Mouse (Mus musculus) heart, embryonic 11.5 days (tissue): ENCODE measurements around the gene Erich3. TPM values are rescaled to one million over a fixed set of nuclear protein-coding genes. Genes with fewer than 3 reads are reported as not detected.
A peak's percentile ranks its signal among the peaks of the same experiment; 100 is the strongest.

ENCODE experiments used
- ATAC-seq: fragments of 200-750 bp; cut with Nextera tagmentation; replicated peaks from 2 replicates; pipeline ENCODE4 v1.8.0; 2017; ENCODE audit warnings: moderate library complexity; ENCODE audit not compliant: insufficient number of reproducible peaks, low FRiP score, low TSS enrichment
- H3K27ac ChIP-seq: fragments of 300-500 bp; sonication (generic); 2 replicates; pipeline ENCODE4 v1.5.1; 2014; ENCODE audit warnings: mild to moderate bottlenecking, low read depth, low read length
- H3K27me3 ChIP-seq: fragments of 300-500 bp; sonication (generic); 2 replicates; pipeline ENCODE4 v1.6.1; 2014; ENCODE audit warnings: mild to moderate bottlenecking, low read length, mixed read lengths; ENCODE audit not compliant: control insufficient read depth, insufficient read depth
- H3K36me3 ChIP-seq: fragments of 300-500 bp; sonication (generic); 2 replicates; pipeline ENCODE4 v1.6.1; 2014; ENCODE audit warnings: mild to moderate bottlenecking, low read length, moderate library complexity, mixed read lengths; ENCODE audit not compliant: control insufficient read depth, insufficient read depth
- H3K4me1 ChIP-seq: fragments of 300-500 bp; sonication (generic); 2 replicates; pipeline ENCODE4 v1.6.1; 2014; ENCODE audit warnings: low read length; ENCODE audit not compliant: control insufficient read depth, insufficient read depth
- H3K4me2 ChIP-seq: fragments of 300-500 bp; sonication (generic); 2 replicates; pipeline ENCODE4 v1.6.1; 2014; ENCODE audit warnings: mild to moderate bottlenecking, moderate library complexity
- H3K4me3 ChIP-seq: fragments of 300-500 bp; sonication (generic); 2 replicates; pipeline ENCODE4 v1.5.1; 2014; ENCODE audit warnings: low read depth, low read length
- H3K9ac ChIP-seq: fragments of 300-500 bp; sonication (generic); 2 replicates; pipeline ENCODE4 v1.6.1; 2014; ENCODE audit warnings: mild to moderate bottlenecking, low read depth, low read length, moderate library complexity
- H3K9me3 ChIP-seq: fragments of 300-500 bp; sonication (generic); replicated peaks from 2 replicates; pipeline ENCODE4 v1.6.1; 2016; ENCODE audit warnings: low read length; ENCODE audit not compliant: control insufficient read depth
- WGBS: fragments of 180-500 bp; shearing (Covaris S2); extraction: QIAGEN DNeasy Blood & Tissue Kit; methylation state at CpG from one replicate; pipeline ENCODE4 v1.1.7; 2014; ENCODE audit not compliant: insufficient replicate concordance; 5-methylcytosine and 5-hydroxymethylcytosine counted together
- polyA plus RNA-seq: library from polyadenylated mRNA; unstranded; fragments of >200 nt; fragmentation: Nextera tagmentation; extraction: Ambion mirVana; gene quantifications from 2 replicates; pipeline ENCODE4 v1.2.1, GENCODE M21; 2014

Erich3 gene
- polyA plus RNA-seq, 1 experiment from 2014 or later, result 0.21 TPM

DNA sequence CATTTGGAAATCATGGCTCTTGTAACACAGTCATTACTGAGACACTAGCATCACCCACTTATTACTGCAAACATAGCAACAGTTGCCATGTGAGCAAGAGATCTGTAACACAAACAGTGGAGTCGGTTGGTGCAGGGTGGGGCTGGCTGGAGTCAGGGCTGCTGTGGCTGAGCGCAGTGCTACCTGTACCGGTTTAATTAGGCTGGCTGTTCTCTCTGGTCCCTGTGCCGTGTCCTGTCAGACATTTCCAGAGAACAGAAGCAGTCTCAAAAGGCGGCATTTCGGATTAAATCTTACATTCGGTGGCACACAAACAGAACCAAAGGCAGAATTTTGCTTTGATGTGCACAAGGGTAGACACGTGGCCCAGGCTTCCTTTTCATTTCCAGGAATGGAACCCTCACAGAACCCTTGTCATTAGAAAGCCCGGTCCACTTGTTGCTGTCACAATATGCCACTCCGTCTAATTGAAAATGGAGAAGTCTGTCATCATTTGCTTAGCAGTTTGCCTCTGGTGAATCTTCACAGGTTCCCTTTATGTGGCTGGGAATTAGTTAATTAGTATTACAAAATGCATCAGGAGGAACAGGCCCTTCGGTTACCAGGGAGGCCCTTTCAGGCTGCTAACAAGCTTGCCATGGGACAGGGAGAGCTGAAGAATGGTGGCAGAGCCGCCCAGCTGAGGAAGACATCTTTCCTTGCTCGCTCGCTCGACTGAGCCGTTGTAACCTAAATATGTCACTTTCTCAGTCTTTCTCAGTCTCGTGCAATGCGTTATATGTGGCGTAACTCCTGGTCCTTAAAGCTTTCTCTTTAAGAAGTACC is 153.4 kb downstream of the Erich3 start:
- ATAC-seq, result no peak
- Histone ChIP-seq H3K4me2 (peak overlapping the region; percentile 29), H3K4me1 (peaks cover 6% of the 10 kb centered on the region; the same call in 1 of the 2 replicates), H3K9me3 (no peaks in the 10 kb centered on the region), H3K9ac (no peak overlapping the region), H3K4me3 (no peak overlapping the region), H3K36me3 (no peaks in the 10 kb centered on the region), H3K27ac (no peak overlapping the region), H3K27me3 (no peaks in the 10 kb centered on the region)
- WGBS, result 35% methylated on average over 19 of the region's 19 CpGs

Other genes with a start within 250 kb of the Erich3 start
- gene Cryz, start 67.1 kb upstream of the Erich3 start, polyA plus RNA-seq, result 12.2 and 14.5 TPM in 2 replicates
- 14.0 and 17.9 TPM in 2 replicates for gene Tyw3, start 66.8 kb upstream of the Erich3 start, polyA plus RNA-seq